Mouse (Mus musculus) megakaryocyte, embryonic 14.5 days (primary cell): ENCODE measurements around the gene Pfkl. TPM values are rescaled to one million over a fixed set of nuclear protein-coding genes. Genes with fewer than 3 reads are reported as not detected.

ENCODE experiments used
- H3K27me3 ChIP-seq: replicated peaks from 2 replicates; pipeline ENCODE3; 2012; ENCODE audit warnings: inconsistent platforms
- H3K36me3 ChIP-seq: replicated peaks from 2 replicates; pipeline ENCODE3; 2012; ENCODE audit warnings: low read length, inconsistent platforms, mixed read lengths
- H3K4me1 ChIP-seq: 2 replicates; pipeline ENCODE4 v1.6.1; 2012; ENCODE audit warnings: inconsistent platforms
- H3K4me3 ChIP-seq: replicated peaks from 2 replicates; pipeline ENCODE3; 2012; ENCODE audit warnings: moderate library complexity, mild to moderate bottlenecking, inconsistent platforms
- H3K9me3 ChIP-seq: 2 replicates; pipeline ENCODE4 v1.6.1; 2012; ENCODE audit warnings: inconsistent platforms
- FLI1 ChIP-seq: IDR thresholded peaks from 2 replicates; pipeline ENCODE4 v1.6.1; 2012; ENCODE audit warnings: low read length, inconsistent platforms, mixed read lengths
- GATA1 ChIP-seq: IDR thresholded peaks from 3 replicates; pipeline ENCODE4 v1.6.1; 2012; ENCODE audit warnings: mixed read lengths, low read length, inconsistent platforms, borderline replicate concordance
- polyA plus RNA-seq: library from polyadenylated mRNA; stranded (reverse); fragments of >175 nt; gene quantifications from 2 replicates; pipeline ENCODE4 v1.2.3, GENCODE M21; 2012; ENCODE audit warnings: low replicate concordance; ENCODE audit not compliant: insufficient read depth

Gene Pfkl
- polyA plus RNA-seq, 1 experiment, result 333 TPM

GRCm38 (mm10) chr10:78002316-78002715, 7.6 kb downstream of the Pfkl start:
- peaks cover 36% of the 10 kb centered on the region for H3K4me1 ChIP-seq
- no peak overlapping the region for H3K4me3 ChIP-seq
- H3K36me3 ChIP-seq, result peaks cover 93% of the 10 kb centered on the region
- no peaks in the 10 kb centered on the region for H3K27me3 ChIP-seq
- no peak for TF ChIP-seq GATA1
- no peak for TF ChIP-seq FLI1
- H3K9me3 ChIP-seq, result no peaks in the 10 kb centered on the region

- Histone ChIP-seq H3K36me3 (peaks cover 96% of the 10 kb centered on the region), H3K27me3 (no peaks in the 10 kb centered on the region)
- TF ChIP-seq FLI1 (no peak), GATA1 (no peak)
Observed at GRCm38 (mm10) chr10:78001796-78002195, 8.1 kb downstream of the Pfkl start.

GRCm38 (mm10) chr10:78000200-78000599, 9.7 kb downstream of the Pfkl start:
- H3K9me3 ChIP-seq, result no peaks in the 10 kb centered on the region
- TF ChIP-seq GATA1 (no peak), FLI1 (no peak)
- no peaks in the 10 kb centered on the region for H3K27me3 ChIP-seq
- H3K4me1 ChIP-seq, result peaks cover 15% of the 10 kb centered on the region
- no peak overlapping the region for H3K4me3 ChIP-seq
- H3K36me3 ChIP-seq, result peaks cover 96% of the 10 kb centered on the region

More at GRCm38 (mm10) chr10:78001796-78002195, 8.1 kb downstream of the Pfkl start:
- no peak overlapping the region for H3K4me3 ChIP-seq
- H3K9me3 ChIP-seq, result no peaks in the 10 kb centered on the region
- peaks cover 31% of the 10 kb centered on the region for H3K4me1 ChIP-seq

- H3K4me1 ChIP-seq, result no peaks in the 10 kb centered on the region; the same call in 1 of the 2 replicates
- H3K9me3 ChIP-seq, result no peaks in the 10 kb centered on the region
- H3K4me3 ChIP-seq, result no peak overlapping the region
- H3K27me3 ChIP-seq, result no peaks in the 10 kb centered on the region
- H3K36me3 ChIP-seq, result peaks cover 100% of the 10 kb centered on the region
- TF ChIP-seq GATA1 (no peak), FLI1 (no peak)
Observed at GRCm38 (mm10) chr10:77995639-77996038, 14.2 kb downstream of the Pfkl start.

DNA sequence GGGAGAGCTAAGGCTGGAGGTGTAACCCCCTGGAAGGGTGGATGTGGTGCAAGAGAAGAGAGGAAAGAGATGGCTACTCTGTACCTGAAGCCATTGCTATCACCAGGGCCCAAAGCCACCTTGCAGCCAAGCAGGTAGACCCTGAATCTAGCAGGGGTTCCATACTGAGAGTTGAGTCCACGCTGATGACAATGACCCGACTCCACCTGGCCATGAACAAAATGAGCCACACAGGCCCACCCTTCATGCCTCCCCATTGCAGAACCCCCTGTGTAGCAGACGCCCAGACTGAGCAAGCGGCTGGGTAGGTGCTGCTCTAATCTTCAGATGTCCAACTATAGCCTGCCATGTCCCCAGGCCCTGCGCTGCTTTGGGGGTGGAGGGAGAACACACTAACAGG, 24.1 kb downstream of the Pfkl start:
- peaks cover 20% of the 10 kb centered on the region for H3K4me1 ChIP-seq
- H3K9me3 ChIP-seq, result no peaks in the 10 kb centered on the region
- H3K4me3 ChIP-seq, result no peak overlapping the region
- TF ChIP-seq GATA1 (no peak), FLI1 (no peak)
- peaks cover 64% of the 10 kb centered on the region for H3K36me3 ChIP-seq
- peaks cover 6% of the 10 kb centered on the region for H3K27me3 ChIP-seq

GRCm38 (mm10) chr10:77984660-77985059, 25.2 kb downstream of the Pfkl start:
- TF ChIP-seq GATA1, result no peak
- no peak for TF ChIP-seq FLI1
- H3K9me3 ChIP-seq, result no peaks in the 10 kb centered on the region
- H3K4me1 ChIP-seq, result peaks cover 25% of the 10 kb centered on the region
- peaks cover 12% of the 10 kb centered on the region for H3K27me3 ChIP-seq
- H3K4me3 ChIP-seq, result peak overlapping the region; percentile 82
- peaks cover 60% of the 10 kb centered on the region for H3K36me3 ChIP-seq

GRCm38 (mm10) chr10:77978351-77979350, 31.2 kb downstream of the Pfkl start, which contains the start of gene 1810043G02Rik:
Gene 1810043G02Rik, plus strand, starts transcription at chr10:77978524.
- TF ChIP-seq FLI1, result no peak
- TF ChIP-seq GATA1, result no peak
- H3K36me3 ChIP-seq, result peaks cover 17% of the 10 kb centered on the region
- H3K27me3 ChIP-seq, result peaks cover 28% of the 10 kb centered on the region
- peaks cover 42% of the 10 kb centered on the region for H3K4me1 ChIP-seq
- peak within 1 kb of the TSS; percentile 98 for H3K4me3 ChIP-seq
- H3K9me3 ChIP-seq, result no peaks in the 10 kb centered on the region

DNA sequence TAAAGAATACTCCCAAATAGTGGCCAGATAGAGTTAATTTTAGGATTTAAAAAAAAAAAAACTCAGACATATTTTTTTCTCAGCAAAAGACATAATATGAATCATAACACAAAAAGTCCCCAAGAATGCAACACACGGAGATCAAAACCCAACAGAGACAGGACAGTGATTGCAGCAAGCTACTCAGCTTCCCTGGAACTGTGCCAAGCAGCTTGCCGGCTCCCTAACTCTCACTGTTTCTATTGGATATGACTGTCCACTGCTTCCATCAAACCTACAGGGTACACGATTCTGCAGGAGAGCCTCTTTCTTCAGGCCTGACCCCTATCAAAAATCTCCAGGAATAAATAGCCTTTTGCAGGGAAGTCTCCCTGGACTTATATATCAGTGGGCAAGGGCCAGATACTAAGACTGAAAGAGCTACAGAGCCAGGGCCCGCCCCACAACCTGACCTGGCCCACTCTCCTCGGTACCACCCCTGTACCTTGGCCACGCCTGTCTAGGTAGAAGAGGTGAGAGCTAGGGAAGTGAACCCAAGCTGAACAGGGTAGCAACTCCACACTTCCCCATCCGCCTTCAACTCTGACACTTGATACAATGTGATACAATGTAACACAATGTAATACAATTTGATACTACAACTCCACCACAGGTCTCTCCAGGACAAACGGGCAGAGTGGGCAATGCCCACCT, 33.3 kb downstream of the Pfkl start:
- Histone ChIP-seq H3K4me1 (peaks cover 39% of the 10 kb centered on the region), H3K36me3 (peaks cover 13% of the 10 kb centered on the region), H3K9me3 (peaks cover 9% of the 10 kb centered on the region), H3K27me3 (peaks cover 22% of the 10 kb centered on the region), H3K4me3 (no peak overlapping the region)
- no peak for TF ChIP-seq GATA1
- TF ChIP-seq FLI1, result no peak

- H3K4me1 ChIP-seq, result peaks cover 49% of the 10 kb centered on the region
- no peak for TF ChIP-seq FLI1
- TF ChIP-seq GATA1, result no peak
- peaks cover 9% of the 10 kb centered on the region for H3K9me3 ChIP-seq
- peaks cover 7% of the 10 kb centered on the region for H3K36me3 ChIP-seq
- peaks cover 23% of the 10 kb centered on the region for H3K27me3 ChIP-seq
- no peak overlapping the region for H3K4me3 ChIP-seq
Observed at GRCm38 (mm10) chr10:77975653-77976052, 34.2 kb downstream of the Pfkl start.
